Mouse (Mus musculus): ENCODE results near the gene Cyp11a1. TPM values are rescaled to one million over a fixed set of nuclear protein-coding genes. Genes with fewer than 3 reads are reported as not detected.
A peak's percentile ranks its signal among the peaks of the same experiment; 100 is the strongest.

The Cyp11a1 gene
- polyA plus RNA-seq, 1 experiment from 2014 or later, result 7.0 TPM

- H3K4me2 ChIP-seq (ENCODE audit: low read depth, low read length), result no peak overlapping the region
- peak; percentile 35 for ATAC-seq (ENCODE audit: low read depth)
- H3K27ac ChIP-seq (replicated peaks; ENCODE audit: low read depth, low read length), result peak overlapping the region; percentile 33; the same call in 1 of the 2 replicates
Measured at GRCm38 (mm10) chr9:57992781-57993591, 13.2 kb upstream of the Cyp11a1 start.

GRCm38 (mm10) chr9:57995282-57995681 is 10.9 kb upstream of the Cyp11a1 start:
- Histone ChIP-seq H3K4me2 (ENCODE audit: low read depth, low read length) (no peak overlapping the region), H3K9ac (ENCODE audit: low read depth, low read length) (no peak overlapping the region), H3K9me3 (ENCODE audit: control insufficient read depth, low read length) (no peaks in the 10 kb centered on the region), H3K4me3 (ENCODE audit: low read depth, low read length) (no peak overlapping the region), H3K36me3 (ENCODE audit: control insufficient read depth, insufficient read depth, low read length) (no peaks in the 10 kb centered on the region), H3K27me3 (replicated peaks; ENCODE audit: control insufficient read depth, insufficient read depth, low read length) (peaks cover 44% of the 10 kb centered on the region), H3K27ac (replicated peaks; ENCODE audit: low read depth, low read length) (no peak overlapping the region), H3K4me1 (ENCODE audit: control insufficient read depth, insufficient read depth, low read length) (peaks cover 10% of the 10 kb centered on the region)
- peak; percentile 22 for DNase-seq (ENCODE audit: low spot score)
- WGBS, result 32% methylated on average over 4 of the region's 4 CpGs
- no peak for ATAC-seq (ENCODE audit: low read depth)

More at GRCm38 (mm10) chr9:57992781-57993591, 13.2 kb upstream of the Cyp11a1 start:
- DNase-seq (ENCODE audit: low spot score), result peak; percentile 72
- Histone ChIP-seq H3K4me1 (ENCODE audit: control insufficient read depth, insufficient read depth, low read length) (peaks cover 10% of the 10 kb centered on the region), H3K36me3 (ENCODE audit: control insufficient read depth, insufficient read depth, low read length) (no peaks in the 10 kb centered on the region), H3K4me3 (ENCODE audit: low read depth, low read length) (no peak overlapping the region), H3K9me3 (ENCODE audit: control insufficient read depth, low read length) (no peaks in the 10 kb centered on the region), H3K27me3 (replicated peaks; ENCODE audit: control insufficient read depth, insufficient read depth, low read length) (peaks cover 26% of the 10 kb centered on the region), H3K9ac (ENCODE audit: low read depth, low read length) (no peak overlapping the region)
- WGBS, result 29% methylated on average over 8 of the region's 8 CpGs

GRCm38 (mm10) chr9:57997511-57998031 is 8.6 kb upstream of the Cyp11a1 start:
- DNase-seq (ENCODE audit: low spot score) (no peak), ATAC-seq (ENCODE audit: low read depth) (no peak)
- Histone ChIP-seq H3K4me3 (ENCODE audit: low read depth, low read length) (peak overlapping the region; percentile 20), H3K9ac (ENCODE audit: low read depth, low read length) (0 out of 2 replicates have a peak overlapping the region, but pooled peaks have one; percentile 31), H3K4me2 (ENCODE audit: low read depth, low read length) (peak overlapping the region; percentile 53), H3K27me3 (replicated peaks; ENCODE audit: control insufficient read depth, insufficient read depth, low read length) (peaks cover 45% of the 10 kb centered on the region), H3K4me1 (ENCODE audit: control insufficient read depth, insufficient read depth, low read length) (peaks cover 10% of the 10 kb centered on the region), H3K36me3 (ENCODE audit: control insufficient read depth, insufficient read depth, low read length) (no peaks in the 10 kb centered on the region), H3K27ac (replicated peaks; ENCODE audit: low read depth, low read length) (no peak overlapping the region), H3K9me3 (ENCODE audit: control insufficient read depth, low read length) (no peaks in the 10 kb centered on the region)
- 21% methylated on average over 13 of the region's 13 CpGs for WGBS

GRCm38 (mm10) chr9:57998032-57998659 is 8.1 kb upstream of the Cyp11a1 start:
- peaks cover 6% of the 10 kb centered on the region for H3K4me1 ChIP-seq (ENCODE audit: control insufficient read depth, insufficient read depth, low read length)
- H3K9me3 ChIP-seq (ENCODE audit: control insufficient read depth, low read length), result no peaks in the 10 kb centered on the region
- DNase-seq (ENCODE audit: low spot score) (peak; percentile 79), ATAC-seq (ENCODE audit: low read depth) (peak; percentile 77)
- 0 out of 2 replicates have a peak overlapping the region, but pooled peaks have one; percentile 31 for H3K9ac ChIP-seq (ENCODE audit: low read depth, low read length)
- no peaks in the 10 kb centered on the region for H3K36me3 ChIP-seq (ENCODE audit: control insufficient read depth, insufficient read depth, low read length)
- no peak overlapping the region for H3K27ac ChIP-seq (replicated peaks; ENCODE audit: low read depth, low read length)
- H3K4me3 ChIP-seq (ENCODE audit: low read depth, low read length), result peak overlapping the region; percentile 20
- H3K4me2 ChIP-seq (ENCODE audit: low read depth, low read length), result peak overlapping the region; percentile 53
- WGBS, result 2% methylated on average over 20 of the region's 20 CpGs
- H3K27me3 ChIP-seq (replicated peaks; ENCODE audit: control insufficient read depth, insufficient read depth, low read length), result peaks cover 45% of the 10 kb centered on the region

GRCm38 (mm10) chr9:57998685-57999084 is 7.5 kb upstream of the Cyp11a1 start:
- no peaks in the 10 kb centered on the region for H3K36me3 ChIP-seq (ENCODE audit: control insufficient read depth, insufficient read depth, low read length)
- H3K4me1 ChIP-seq (ENCODE audit: control insufficient read depth, insufficient read depth, low read length), result peaks cover under 1% of the 10 kb centered on the region; the same call in 1 of the 2 replicates
- no peaks in the 10 kb centered on the region for H3K9me3 ChIP-seq (ENCODE audit: control insufficient read depth, low read length)
- no peak overlapping the region for H3K27ac ChIP-seq (replicated peaks; ENCODE audit: low read depth, low read length)
- DNase-seq (ENCODE audit: low spot score) (no peak), ATAC-seq (ENCODE audit: low read depth) (no peak)
- WGBS, result 46% methylated on average over 2 of the region's 2 CpGs
- H3K9ac ChIP-seq (ENCODE audit: low read depth, low read length), result no peak overlapping the region
- H3K4me3 ChIP-seq (ENCODE audit: low read depth, low read length), result no peak overlapping the region
- no peak overlapping the region for H3K4me2 ChIP-seq (ENCODE audit: low read depth, low read length)
- peaks cover 45% of the 10 kb centered on the region for H3K27me3 ChIP-seq (replicated peaks; ENCODE audit: control insufficient read depth, insufficient read depth, low read length)

- H3K4me1 ChIP-seq (ENCODE audit: control insufficient read depth, insufficient read depth, low read length), result no peaks in the 10 kb centered on the region
- H3K36me3 ChIP-seq (ENCODE audit: control insufficient read depth, insufficient read depth, low read length), result no peaks in the 10 kb centered on the region
- no peak overlapping the region for H3K4me3 ChIP-seq (ENCODE audit: low read depth, low read length)
- no peak for DNase-seq (ENCODE audit: low spot score)
- no peak overlapping the region for H3K9ac ChIP-seq (ENCODE audit: low read depth, low read length)
- no peaks in the 10 kb centered on the region for H3K9me3 ChIP-seq (ENCODE audit: control insufficient read depth, low read length)
- no peak for ATAC-seq (ENCODE audit: low read depth)
- 49% methylated on average over 2 of the region's 2 CpGs for WGBS
- no peak overlapping the region for H3K4me2 ChIP-seq (ENCODE audit: low read depth, low read length)
- H3K27ac ChIP-seq (replicated peaks; ENCODE audit: low read depth, low read length), result no peak overlapping the region
- peaks cover 45% of the 10 kb centered on the region for H3K27me3 ChIP-seq (replicated peaks; ENCODE audit: control insufficient read depth, insufficient read depth, low read length)
Measured at GRCm38 (mm10) chr9:57999676-58000075, 6.5 kb upstream of the Cyp11a1 start.

- no peaks in the 10 kb centered on the region for H3K4me1 ChIP-seq (ENCODE audit: control insufficient read depth, insufficient read depth, low read length)
- no peaks in the 10 kb centered on the region for H3K9me3 ChIP-seq (ENCODE audit: control insufficient read depth, low read length)
- H3K36me3 ChIP-seq (ENCODE audit: control insufficient read depth, insufficient read depth, low read length), result no peaks in the 10 kb centered on the region
- 11% methylated on average over 2 of the region's 2 CpGs for WGBS
- no peak overlapping the region for H3K9ac ChIP-seq (ENCODE audit: low read depth, low read length)
- no peak overlapping the region for H3K27ac ChIP-seq (replicated peaks; ENCODE audit: low read depth, low read length)
- no peak for ATAC-seq (ENCODE audit: low read depth)
- no peak for DNase-seq (ENCODE audit: low spot score)
- no peak overlapping the region for H3K4me3 ChIP-seq (ENCODE audit: low read depth, low read length)
- H3K27me3 ChIP-seq (replicated peaks; ENCODE audit: control insufficient read depth, insufficient read depth, low read length), result peaks cover 16% of the 10 kb centered on the region; the same call in 1 of the 2 replicates
- H3K4me2 ChIP-seq (ENCODE audit: low read depth, low read length), result no peak overlapping the region
Measured at GRCm38 (mm10) chr9:58003272-58003671, 2.9 kb upstream of the Cyp11a1 start.

GRCm38 (mm10) chr9:58008336-58009014 is 2.3 kb downstream of the Cyp11a1 start:
- no peak for DNase-seq (ENCODE audit: low spot score)
- 68% methylated on average over 12 of the region's 12 CpGs for WGBS
- no peak overlapping the region for H3K9ac ChIP-seq (ENCODE audit: low read depth, low read length)

More at GRCm38 (mm10) chr9:58008336-58009014, 2.3 kb downstream of the Cyp11a1 start:
- Histone ChIP-seq H3K27me3 (replicated peaks; ENCODE audit: control insufficient read depth, insufficient read depth, low read length) (no peaks in the 10 kb centered on the region), H3K4me3 (ENCODE audit: low read depth, low read length) (no peak overlapping the region), H3K9me3 (ENCODE audit: control insufficient read depth, low read length) (no peaks in the 10 kb centered on the region), H3K4me1 (ENCODE audit: control insufficient read depth, insufficient read depth, low read length) (no peaks in the 10 kb centered on the region), H3K4me2 (ENCODE audit: low read depth, low read length) (no peak overlapping the region), H3K36me3 (ENCODE audit: control insufficient read depth, insufficient read depth, low read length) (no peaks in the 10 kb centered on the region), H3K27ac (replicated peaks; ENCODE audit: low read depth, low read length) (no peak overlapping the region)
- ATAC-seq (ENCODE audit: low read depth), result no peak; the same call in 1 of the 2 replicates

Measured in embryonic facial prominence, embryonic 14.5 days (tissue).